Mouse (Mus musculus) stomach, embryonic 16.5 days (tissue): ENCODE measurements at regions not wholly inside any gene's neighbourhood (a gene's known extent, or its start where the extent isn't known, plus 50 kb on each side); places are given as distances from the start of the nearest gene placed in this dataset.

Experiments used
- ATAC-seq: fragments of 200-750 bp; cut with Nextera tagmentation; 2 replicates; pipeline ENCODE4 v1.8.0; 2017; ENCODE audit warnings: moderate number of reproducible peaks, moderate TSS enrichment; ENCODE audit not compliant: insufficient read depth, low FRiP score
- H3K27ac ChIP-seq: fragments of 300-500 bp; sonication (generic); 2 replicates; pipeline ENCODE4 v1.5.1; 2014; ENCODE audit warnings: low read length
- H3K27me3 ChIP-seq: fragments of 300-500 bp; sonication (generic); 2 replicates; pipeline ENCODE4 v1.6.1; 2014; ENCODE audit warnings: low read length, control low read depth, mixed read lengths; ENCODE audit not compliant: control insufficient read depth, insufficient read depth
- H3K36me3 ChIP-seq: fragments of 300-500 bp; sonication (generic); 2 replicates; pipeline ENCODE4 v1.6.1; 2014; ENCODE audit warnings: low read length; ENCODE audit not compliant: control insufficient read depth, insufficient read depth
- H3K4me1 ChIP-seq: fragments of 300-500 bp; sonication (generic); 2 replicates; pipeline ENCODE4 v1.6.1; 2014; ENCODE audit warnings: low read length, control low read depth, mixed read lengths; ENCODE audit not compliant: control insufficient read depth, insufficient read depth
- H3K4me2 ChIP-seq: fragments of 300-500 bp; sonication (generic); 2 replicates; pipeline ENCODE4 v1.6.1; 2014; ENCODE audit warnings: low read depth, low read length, mixed read lengths
- H3K4me3 ChIP-seq: fragments of 300-500 bp; sonication (generic); replicated peaks from 2 replicates; pipeline ENCODE4 v1.5.1; 2014; ENCODE audit warnings: mild to moderate bottlenecking, low read length
- H3K9ac ChIP-seq: fragments of 300-500 bp; sonication (generic); 2 replicates; pipeline ENCODE4 v1.6.1; 2014; ENCODE audit warnings: low read length
- H3K9me3 ChIP-seq: fragments of 300-500 bp; sonication (generic); replicated peaks from 2 replicates; pipeline ENCODE4 v1.6.1; 2016; ENCODE audit warnings: low read length, control low read depth; ENCODE audit not compliant: control insufficient read depth
- WGBS: fragments of 180-500 bp; shearing (Covaris S2); extraction: QIAGEN DNeasy Blood & Tissue Kit; methylation state at CpG from one replicate; pipeline ENCODE4 v1.1.7; 2014; 5-methylcytosine and 5-hydroxymethylcytosine counted together

DNA sequence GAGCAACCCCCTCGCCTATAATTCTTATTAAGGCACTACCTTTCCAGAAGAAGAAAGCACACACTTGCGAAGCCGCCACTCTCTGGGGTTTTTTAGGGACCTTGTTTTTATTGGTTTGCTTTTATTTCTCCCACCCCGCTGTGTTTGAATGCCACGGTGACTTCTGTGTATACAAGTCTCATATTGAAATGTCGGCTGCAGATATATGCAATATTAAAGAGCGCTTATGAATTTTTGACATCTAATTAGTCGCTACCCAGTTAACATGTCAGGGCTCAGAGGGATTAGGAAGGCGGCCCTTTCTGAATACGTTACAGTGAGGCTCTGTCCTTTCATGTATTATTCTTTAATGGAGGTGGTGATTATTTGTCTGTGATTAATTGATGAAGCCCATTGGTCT is 405.9 kb upstream of the 3110018I06Rik start:
- 71% methylated on average over 10 of the region's 10 CpGs for WGBS
- Histone ChIP-seq H3K4me2 (no peak overlapping the region), H3K27ac (no peak overlapping the region), H3K4me1 (no peaks in the 10 kb centered on the region), H3K27me3 (no peaks in the 10 kb centered on the region), H3K4me3 (no peak overlapping the region), H3K36me3 (no peaks in the 10 kb centered on the region), H3K9ac (no peak overlapping the region), H3K9me3 (no peaks in the 10 kb centered on the region)
- no peak for ATAC-seq

DNA sequence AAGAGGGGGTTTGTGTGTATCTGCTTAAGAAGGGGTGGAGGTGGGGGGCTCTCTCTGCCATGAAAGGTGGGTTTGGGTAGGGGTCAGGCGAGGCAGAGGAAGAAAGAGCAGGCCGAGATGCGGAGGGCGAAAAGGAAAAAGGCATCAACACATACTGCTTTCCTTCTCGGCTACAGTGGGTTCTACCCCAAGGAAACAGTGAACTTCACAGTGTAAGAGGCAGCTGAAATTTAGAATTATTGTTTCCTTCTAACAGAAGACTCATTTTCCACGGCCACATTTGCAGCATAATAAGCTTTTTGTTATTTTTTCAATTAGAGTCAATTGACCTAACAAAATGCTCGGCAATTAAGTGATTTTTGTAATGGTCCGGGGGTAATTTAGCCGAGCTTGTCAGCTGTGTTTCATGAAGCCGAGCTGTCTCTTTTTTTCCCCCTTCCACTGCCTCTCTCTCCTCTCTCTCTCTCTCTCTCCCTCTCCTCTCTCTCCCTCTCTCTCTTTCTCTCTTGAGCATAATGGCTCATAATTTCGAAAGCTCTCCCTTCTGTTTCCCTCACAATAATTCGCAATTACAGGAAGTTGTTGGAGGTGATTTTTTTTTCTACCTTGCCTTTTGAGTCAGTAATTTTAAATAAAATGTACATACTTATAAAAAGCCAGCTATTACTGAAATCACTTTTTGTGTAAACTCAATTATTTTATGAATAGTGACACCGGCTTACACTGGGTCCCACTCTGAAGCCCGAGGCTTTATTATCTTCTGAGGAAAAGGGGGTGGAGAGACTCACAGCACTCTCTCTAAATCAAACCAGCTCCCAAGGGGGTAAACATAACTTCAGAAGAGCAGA is 403.1 kb upstream of the 3110018I06Rik start:
- no peaks in the 10 kb centered on the region for H3K9me3 ChIP-seq
- no peak for ATAC-seq
- no peak overlapping the region for H3K27ac ChIP-seq
- H3K27me3 ChIP-seq, result no peaks in the 10 kb centered on the region
- 57% methylated on average over 14 of the region's 14 CpGs for WGBS
- H3K9ac ChIP-seq, result no peak overlapping the region
- H3K36me3 ChIP-seq, result no peaks in the 10 kb centered on the region
- H3K4me1 ChIP-seq, result no peaks in the 10 kb centered on the region
- H3K4me3 ChIP-seq, result no peak overlapping the region
- no peak overlapping the region for H3K4me2 ChIP-seq

DNA sequence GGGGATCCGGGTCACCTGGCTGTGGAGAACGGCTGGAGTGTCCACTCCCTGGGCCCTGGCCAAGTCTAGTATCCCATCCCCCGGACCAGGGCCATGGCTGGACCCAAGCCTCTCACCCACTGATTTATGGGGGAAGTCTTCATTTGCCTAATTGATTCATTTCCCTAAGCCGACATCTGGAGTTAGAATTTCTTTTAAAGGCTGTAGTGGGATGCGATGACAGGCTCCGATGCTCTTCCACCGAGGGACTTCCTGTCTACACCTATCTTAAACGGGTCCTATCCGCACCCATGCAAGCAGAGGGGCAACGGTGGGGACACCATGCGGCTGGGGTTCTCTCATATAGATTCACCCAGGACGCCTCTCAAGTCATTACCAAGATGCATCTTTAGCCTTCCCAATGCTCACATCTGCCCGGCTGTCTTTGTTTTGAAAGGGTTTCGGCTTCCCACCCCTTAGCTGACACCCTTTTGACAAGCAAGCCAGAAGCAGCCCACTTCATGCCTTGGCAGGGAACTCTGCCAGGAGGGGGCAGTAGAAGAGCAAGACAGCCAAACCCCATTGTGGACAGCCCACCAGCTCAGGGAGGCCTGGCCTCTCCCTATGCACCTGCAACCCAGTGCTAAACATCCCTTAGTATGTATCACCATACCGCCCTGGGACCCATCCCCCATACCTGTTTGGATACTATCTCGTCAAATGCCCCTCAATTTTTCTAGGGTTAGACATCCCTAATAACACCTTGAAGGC is 402.4 kb upstream of the 3110018I06Rik start:
- no peaks in the 10 kb centered on the region for H3K27me3 ChIP-seq
- H3K36me3 ChIP-seq, result no peaks in the 10 kb centered on the region
- no peak overlapping the region for H3K27ac ChIP-seq
- ATAC-seq, result no peak; the same call in 1 of the 2 replicates
- H3K9ac ChIP-seq, result no peak overlapping the region
- no peaks in the 10 kb centered on the region for H3K9me3 ChIP-seq
- no peak overlapping the region for H3K4me2 ChIP-seq
- 40% methylated on average over 16 of the region's 16 CpGs for WGBS
- no peaks in the 10 kb centered on the region for H3K4me1 ChIP-seq
- H3K4me3 ChIP-seq, result no peak overlapping the region

DNA sequence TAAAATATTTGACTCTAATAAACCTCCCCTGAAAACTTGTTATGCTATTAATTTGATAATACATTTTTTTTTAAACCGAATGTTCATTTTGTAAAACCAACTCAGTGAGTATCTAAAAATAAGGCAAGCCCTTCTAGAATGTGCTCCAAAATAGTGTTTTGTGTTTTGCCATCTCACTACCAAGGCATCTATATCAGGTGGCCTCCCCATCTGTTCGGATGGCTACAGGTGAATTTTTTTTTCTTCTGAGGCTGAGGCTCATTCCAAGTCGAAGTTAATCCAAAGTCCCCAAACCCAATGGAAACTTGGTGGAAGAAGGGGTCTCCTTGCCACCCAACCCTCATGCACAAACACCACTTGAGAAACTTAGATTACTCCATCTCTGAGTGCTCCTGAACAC is 396.3 kb upstream of the 3110018I06Rik start:
- Histone ChIP-seq H3K27ac (no peak overlapping the region), H3K4me2 (no peak overlapping the region), H3K4me3 (no peak overlapping the region), H3K4me1 (no peaks in the 10 kb centered on the region), H3K27me3 (no peaks in the 10 kb centered on the region), H3K9ac (no peak overlapping the region), H3K36me3 (no peaks in the 10 kb centered on the region), H3K9me3 (no peaks in the 10 kb centered on the region)
- ATAC-seq, result no peak
- 78% methylated on average over 3 of the region's 3 CpGs for WGBS

DNA sequence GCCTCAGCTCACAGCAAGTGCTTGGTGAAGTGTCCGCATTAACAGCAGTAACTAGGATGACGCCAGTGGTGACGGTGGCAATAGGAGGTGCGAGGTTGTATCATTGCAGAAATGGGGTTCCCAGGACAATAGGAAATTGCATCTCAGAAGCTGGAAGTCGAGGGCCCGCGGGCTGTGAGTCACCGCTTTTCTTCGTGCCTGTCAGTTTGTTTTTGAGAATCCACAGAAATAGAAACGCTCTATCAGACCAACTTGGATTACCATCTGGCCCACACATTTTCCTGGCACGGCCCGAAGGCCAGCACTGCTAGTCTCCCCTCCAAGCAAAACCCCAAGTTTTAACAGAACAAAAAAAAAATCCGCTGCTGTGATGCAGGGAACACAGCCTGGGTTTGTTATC is 395.1 kb upstream of the 3110018I06Rik start:
- no peaks in the 10 kb centered on the region for H3K4me1 ChIP-seq
- 82% methylated on average over 13 of the region's 13 CpGs for WGBS
- no peaks in the 10 kb centered on the region for H3K36me3 ChIP-seq
- no peak overlapping the region for H3K27ac ChIP-seq
- no peak overlapping the region for H3K4me2 ChIP-seq
- no peak for ATAC-seq
- H3K4me3 ChIP-seq, result no peak overlapping the region
- H3K9me3 ChIP-seq, result no peaks in the 10 kb centered on the region; the same call in 1 of the 2 replicates
- no peak overlapping the region for H3K9ac ChIP-seq
- H3K27me3 ChIP-seq, result no peaks in the 10 kb centered on the region

GRCm38 (mm10) chr12:107095409-107095808 is 393.0 kb upstream of the 3110018I06Rik start:
- no peak for ATAC-seq
- Histone ChIP-seq H3K4me1 (no peaks in the 10 kb centered on the region), H3K9ac (no peak overlapping the region), H3K9me3 (no peaks in the 10 kb centered on the region; the same call in 1 of the 2 replicates), H3K36me3 (no peaks in the 10 kb centered on the region), H3K4me3 (no peak overlapping the region), H3K27me3 (no peaks in the 10 kb centered on the region), H3K27ac (no peak overlapping the region), H3K4me2 (no peak overlapping the region)
- 87% methylated on average over 6 of the region's 6 CpGs for WGBS

GRCm38 (mm10) chr12:107104570-107104969 is 383.9 kb upstream of the 3110018I06Rik start:
- no peak overlapping the region for H3K9ac ChIP-seq
- no peak overlapping the region for H3K4me2 ChIP-seq
- no peak overlapping the region for H3K27ac ChIP-seq
- H3K4me1 ChIP-seq, result no peaks in the 10 kb centered on the region
- H3K27me3 ChIP-seq, result no peaks in the 10 kb centered on the region
- 46% methylated on average over 8 of the region's 8 CpGs for WGBS
- H3K4me3 ChIP-seq, result no peak overlapping the region
- no peaks in the 10 kb centered on the region for H3K36me3 ChIP-seq
- H3K9me3 ChIP-seq, result no peaks in the 10 kb centered on the region
- ATAC-seq, result no peak

DNA sequence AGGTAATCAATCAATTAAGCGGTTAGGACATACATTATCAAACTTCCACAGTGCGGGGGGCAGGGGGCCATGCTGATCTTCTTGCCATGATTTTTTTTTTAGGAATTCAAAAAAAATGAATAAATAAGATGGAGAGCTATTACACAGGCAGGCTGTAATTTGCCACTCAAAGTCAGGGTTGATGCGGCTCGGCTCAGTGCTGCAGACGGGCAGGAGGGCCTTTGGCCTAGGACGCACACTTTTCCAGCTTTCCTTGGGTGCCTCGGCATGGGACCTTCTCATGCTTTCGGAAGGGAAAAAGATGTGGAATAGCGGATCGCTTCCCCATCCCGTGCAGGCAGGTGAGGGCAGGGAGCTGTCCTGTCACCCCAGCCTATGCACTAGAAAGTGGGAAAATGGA is 383.4 kb upstream of the 3110018I06Rik start:
- no peaks in the 10 kb centered on the region for H3K9me3 ChIP-seq
- no peak overlapping the region for H3K4me2 ChIP-seq
- H3K27ac ChIP-seq, result no peak overlapping the region
- H3K9ac ChIP-seq, result no peak overlapping the region
- H3K36me3 ChIP-seq, result no peaks in the 10 kb centered on the region
- H3K27me3 ChIP-seq, result no peaks in the 10 kb centered on the region
- ATAC-seq, result no peak
- WGBS, result 47% methylated on average over 11 of the region's 11 CpGs
- no peak overlapping the region for H3K4me3 ChIP-seq
- no peaks in the 10 kb centered on the region for H3K4me1 ChIP-seq
